9 mouse cellular contexts compared by ENCODE assay signal in genomic region chr10:117571891-117572573, GRCm38 (mm10). TPM values are rescaled to one million over a fixed set of nuclear protein-coding genes. Genes with fewer than 3 reads are reported as not detected.
DNase-seq lines count a peak whose midpoint lies in the region; ATAC-seq and TF ChIP-seq lines count a peak whose summit lies in the region.
"Had no signal": no experiment of that assay in that cellular context is flagged by ENCODE, and none has a peak within 500 bp of the region (broad histone marks: within the 10 kb centered on the region; RNA-seq: fewer than 3 reads in every experiment).

No protein-coding gene starts in this region.

- H3K4me1 ChIP-seq in CH12.LX (ENCODE audit: control insufficient read depth in 1 of 2, insufficient read depth in 2 of 2), result peaks cover 0 to 8% of the 10 kb centered on the region in 2 experiments; a peak in 1 of 4 replicates
- H3K4me1 ChIP-seq in heart, embryonic 11.5 days (ENCODE audit: control insufficient read depth, insufficient read depth, low read length), result 0 out of 2 replicates have a peak, but pooled peaks cover 3% of the 10 kb centered on the region
- H3K4me1 ChIP-seq in neural tube, embryonic 15.5 days, result peaks cover 25% of the 10 kb centered on the region

- in situ Hi-C loops in CH12.LX (cut with MboI; ENCODE audit: low pct_ligation_motif_present, low pct_unique_long_range_greater_than_20kb, low sequenced_read_pairs), result no loop called here

- peaks cover 2% of the 10 kb centered on the region for H3K27me3 ChIP-seq in CH12.LX (replicated peaks)
- H3K27me3 ChIP-seq in heart, embryonic 11.5 days (ENCODE audit: control insufficient read depth, insufficient read depth, low read length), result peaks cover 20% of the 10 kb centered on the region
- 0 out of 2 replicates have a peak, but pooled peaks cover 8% of the 10 kb centered on the region for H3K27me3 ChIP-seq in neural tube, embryonic 15.5 days (replicated peaks)

- intact Hi-C loops in left cerebral cortex, postnatal 14 days (cut with DNase I), result no loop called here

- dilution Hi-C loops in CH12.LX (cut with MboI; ENCODE audit: extremely low pct_ligation_motif_present, extremely low pct_unique_long_range_greater_than_20kb, low sequenced_read_pairs), result no loop called here

- no peak for TF ChIP-seq EP300 in CH12.LX (IDR thresholded peaks at IDR 0.05; ENCODE audit: low read length)

- H3K4me2 ChIP-seq in CH12.LX (ENCODE audit: insufficient read depth, low read depth, poor library complexity, severe bottlenecking), result peak overlapping the region; percentile 95
- H3K4me2 ChIP-seq in heart, embryonic 11.5 days, result peak overlapping the region; percentile 62
- peak overlapping the region; percentile 77 for H3K4me2 ChIP-seq in neural tube, embryonic 15.5 days

- no peak for ATAC-seq in heart, embryonic 11.5 days (replicated peaks; ENCODE audit: insufficient number of reproducible peaks, low FRiP score, low TSS enrichment)
- no peak for ATAC-seq in neural tube, embryonic 15.5 days (ENCODE audit: low FRiP score)

- no peak for TF ChIP-seq POLR2A in CH12.LX (IDR thresholded peaks at IDR 0.05; ENCODE audit: low read depth, low read length)

- no peak for TF ChIP-seq CTCF in CH12.LX (conservative IDR thresholded peaks at IDR 0.05 in 1 of 2, IDR thresholded peaks at IDR 0.05 in 1 of 2; ENCODE audit: low read depth in 2 of 2, low read length in 2 of 2)

- H3K9ac ChIP-seq in CH12.LX (ENCODE audit: insufficient read depth, low read depth), result no peak overlapping the region
- H3K9ac ChIP-seq in heart, embryonic 11.5 days (ENCODE audit: low read depth, low read length), result no peak overlapping the region
- no peak overlapping the region for H3K9ac ChIP-seq in neural tube, embryonic 15.5 days (replicated peaks)

- H3K9me3 ChIP-seq in CH12.LX (replicated peaks; ENCODE audit: low read length), result peaks cover 2% of the 10 kb centered on the region
- no peaks in the 10 kb centered on the region for H3K9me3 ChIP-seq in heart, embryonic 11.5 days (replicated peaks; ENCODE audit: control insufficient read depth, low read length)
- no peaks in the 10 kb centered on the region for H3K9me3 ChIP-seq in neural tube, embryonic 15.5 days (replicated peaks)

- no peaks in the 10 kb centered on the region for H3K79me2 ChIP-seq in CH12.LX (replicated peaks; ENCODE audit: control insufficient read depth, extremely low read depth, insufficient read depth, poor library complexity, severe bottlenecking)

- peak; percentile 4 to 8 for DNase-seq in cerebellum, postnatal 36 days
- no peak for DNase-seq in cerebellum, adult 9-10 months
- DNase-seq in CH12.LX (ENCODE audit: extremely low read depth), result no peak
- peak; percentile 32 to 42 for DNase-seq in left cerebral cortex, postnatal 14 days (ENCODE audit: low spot score in 2 of 2)
- DNase-seq in spleen, postnatal 36 days (ENCODE audit: low spot score in 2 of 2), result no peak
- DNase-seq in kidney, adult 11 months, result no peak

- no peak overlapping the region for H3K27ac ChIP-seq in CH12.LX (ENCODE audit: insufficient read depth, low read depth)
- H3K27ac ChIP-seq in heart, embryonic 11.5 days (ENCODE audit: low read depth, low read length), result no peak overlapping the region
- H3K27ac ChIP-seq in neural tube, embryonic 15.5 days (replicated peaks), result peak overlapping the region; percentile 63
- H3K27ac ChIP-seq: macrophage had no signal

- 12% methylated on average over 9 of the region's 9 CpGs for WGBS in heart, embryonic 11.5 days (ENCODE audit: insufficient replicate concordance)
- 8% methylated on average over 9 of the region's 9 CpGs for WGBS in neural tube, embryonic 15.5 days

- no peaks in the 10 kb centered on the region for H3K36me3 ChIP-seq in CH12.LX (replicated peaks in 1 of 2; ENCODE audit: control insufficient read depth in 1 of 2, insufficient read depth in 1 of 2, low read length in 1 of 2)
- H3K36me3 ChIP-seq in heart, embryonic 11.5 days (ENCODE audit: control insufficient read depth, insufficient read depth, low read length), result no peaks in the 10 kb centered on the region
- no peaks in the 10 kb centered on the region for H3K36me3 ChIP-seq in neural tube, embryonic 15.5 days

- no peak for TF ChIP-seq RAD21 in CH12.LX (IDR thresholded peaks at IDR 0.05; ENCODE audit: low read depth, low read length)

- no peak overlapping the region for H3K4me3 ChIP-seq in CH12.LX (replicated peaks in 1 of 3; ENCODE audit: low read depth in 2 of 3, low read length in 2 of 3, poor library complexity in 1 of 3)
- peak overlapping the region; percentile 49 for H3K4me3 ChIP-seq in heart, embryonic 11.5 days (ENCODE audit: low read depth, low read length)
- H3K4me3 ChIP-seq in neural tube, embryonic 15.5 days (replicated peaks), result peak overlapping the region; percentile 35; the same call in 1 of the 2 replicates

TF ChIP-seq in CH12.LX, 34 proteins besides CTCF, POLR2A, EP300 and RAD21:
- no peak for TF ChIP-seq KAT2A (IDR thresholded peaks at IDR 0.05; ENCODE audit: insufficient replicate concordance, low read length)
- TF ChIP-seq BHLHE40 (IDR thresholded peaks at IDR 0.05; ENCODE audit: low read depth, low read length), result no peak
- no peak for TF ChIP-seq GABPA (IDR thresholded peaks at IDR 0.05; ENCODE audit: insufficient replicate concordance, low read depth, low read length)
- no peak for TF ChIP-seq MYC (IDR thresholded peaks at IDR 0.05; ENCODE audit: low read depth, low read length)
- TF ChIP-seq ZC3H11A (IDR thresholded peaks at IDR 0.05; ENCODE audit: low read depth, low read length), result no peak
- no peak for TF ChIP-seq ZMIZ1 (IDR thresholded peaks at IDR 0.05; ENCODE audit: low read depth, low read length)
- no peak for TF ChIP-seq MAX (IDR thresholded peaks at IDR 0.05; ENCODE audit: low read length)
- no peak for TF ChIP-seq JUND (conservative IDR thresholded peaks at IDR 0.05; ENCODE audit: low read depth, low read length)
- no peak for TF ChIP-seq HCFC1 (IDR thresholded peaks at IDR 0.05; ENCODE audit: low read depth, low read length)
- TF ChIP-seq ETS1 (conservative IDR thresholded peaks at IDR 0.05; ENCODE audit: low read depth, low read length), result no peak

RNA-seq across cellular contexts. Expression of gene Cpm, which starts 57.3 kb away (rescaled TPM):
- total RNA-seq in CH12.LX (2012; rRNA removed) (0.04 and 0.25 TPM in 2 replicates), CH12.LX (2014; rRNA removed) (0.09 and 0.31 TPM in 2 replicates)
- polyA plus RNA-seq in CH12.LX (2012; ENCODE audit: insufficient read length, low read depth), result 0.17 and 0.31 TPM in 2 replicates
- polyA plus RNA-seq in heart, embryonic 11.5 days (2014; fragmentation: Nextera tagmentation; extraction: Ambion mirVana), result 2.5 and 4.1 TPM in 2 replicates
- total RNA-seq in left cerebral cortex, postnatal 14 days (2021), result 1 to 10 TPM; 3.2 to 3.6 TPM
- polyA plus RNA-seq in neural tube, embryonic 15.5 days (2015; fragmentation: Nextera tagmentation; extraction: Ambion mirVana), result 4.1 and 12.9 TPM in 2 replicates

Comparison
In these comparisons a context has a peak if more than half of its experiments do, and no peak if none do; other contexts are left out.
1. DNase-seq: peak in cerebellum, postnatal 36 days (2 of 2) and left cerebral cortex, postnatal 14 days (2 of 2); none in cerebellum, adult 9-10 months (single experiment), CH12.LX (single experiment), spleen, postnatal 36 days (0 of 2) and kidney, adult 11 months (single experiment).
2. H3K4me3 ChIP-seq: peak in heart, embryonic 11.5 days (single experiment) and neural tube, embryonic 15.5 days (single experiment); none in CH12.LX (0 of 3).
3. Peak in every context shown above with its lines, with median percentiles within 50 percentile points of each other: H3K4me2 ChIP-seq.